Mouse (Mus musculus): ENCODE measurements at regions not wholly inside any gene's neighbourhood (a gene's known extent, or its start where the extent isn't known, plus 50 kb on each side); places are given as distances from the start of the nearest gene placed in this dataset.
A peak's percentile ranks its signal among the peaks of the same experiment; 100 is the strongest.

DNA sequence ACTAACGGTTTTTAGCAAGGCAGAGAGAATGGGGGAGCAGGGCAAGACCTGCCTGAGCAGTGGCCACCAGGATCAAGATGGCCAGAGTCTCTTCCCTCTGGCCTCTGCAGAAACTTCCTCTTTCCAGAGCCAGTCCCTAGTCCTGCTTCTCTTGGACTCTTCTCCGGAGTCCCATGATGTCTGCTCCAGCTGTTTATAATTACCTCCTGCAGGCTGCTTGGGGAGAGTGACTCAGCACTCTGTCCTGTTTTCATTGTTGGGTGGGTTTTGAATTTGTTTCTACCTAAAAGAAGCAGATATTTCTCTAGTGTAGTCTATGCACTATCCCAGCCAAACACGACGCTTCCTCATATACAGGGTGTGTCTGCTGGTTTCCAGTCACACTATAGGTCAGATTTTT is 312.4 kb downstream of the Gm826 start:
- Histone ChIP-seq H3K36me3 (replicated peaks; ENCODE audit: control insufficient read depth, insufficient read depth, low read depth, low read length) (no peaks in the 10 kb centered on the region), H3K9ac (replicated peaks; ENCODE audit: low read length) (no peak overlapping the region), H3K4me2 (ENCODE audit: low read depth, low read length) (no peak overlapping the region), H3K9me3 (replicated peaks; ENCODE audit: control insufficient read depth, low read length) (no peaks in the 10 kb centered on the region), H3K27me3 (ENCODE audit: control insufficient read depth, insufficient read depth, low read length) (no peaks in the 10 kb centered on the region), H3K4me1 (ENCODE audit: control insufficient read depth, insufficient read depth, low read length) (no peaks in the 10 kb centered on the region), H3K4me3 (ENCODE audit: low read depth, low read length) (no peak overlapping the region), H3K27ac (replicated peaks; ENCODE audit: low read depth, low read length) (no peak overlapping the region)
- 51% methylated on average over 4 of the region's 4 CpGs for WGBS
- ATAC-seq (replicated peaks; ENCODE audit: insufficient number of reproducible peaks, low FRiP score, low TSS enrichment, low read depth) (no peak), DNase-seq (ENCODE audit: low spot score) (peak; percentile 65)

DNA sequence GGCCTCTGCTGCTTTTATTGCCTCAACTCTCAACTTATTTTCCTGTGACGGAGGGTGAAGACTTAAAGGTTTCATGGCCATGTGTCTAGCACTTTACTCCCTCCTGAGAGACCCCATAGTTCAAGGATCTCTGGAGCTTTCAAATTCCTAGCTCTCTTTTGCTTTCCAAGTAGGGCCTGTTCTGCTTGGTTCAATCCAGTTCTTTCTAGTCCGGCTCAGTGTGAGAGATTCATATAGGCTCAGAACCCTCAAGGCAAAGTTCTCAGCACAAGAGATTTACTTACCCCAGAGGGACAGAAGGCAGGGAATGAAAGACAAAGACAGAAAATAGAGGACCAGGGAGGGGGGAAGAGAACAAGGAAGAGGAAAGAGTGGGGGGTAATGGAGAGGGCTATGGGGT is 313.1 kb downstream of the Gm826 start:
- H3K27me3 ChIP-seq (ENCODE audit: control insufficient read depth, insufficient read depth, low read length), result no peaks in the 10 kb centered on the region
- H3K9ac ChIP-seq (replicated peaks; ENCODE audit: low read length), result no peak overlapping the region
- no peaks in the 10 kb centered on the region for H3K9me3 ChIP-seq (replicated peaks; ENCODE audit: control insufficient read depth, low read length)
- no peak overlapping the region for H3K27ac ChIP-seq (replicated peaks; ENCODE audit: low read depth, low read length)
- ATAC-seq (replicated peaks; ENCODE audit: insufficient number of reproducible peaks, low FRiP score, low TSS enrichment, low read depth) (no peak), DNase-seq (ENCODE audit: low spot score) (no peak)
- no peak overlapping the region for H3K4me2 ChIP-seq (ENCODE audit: low read depth, low read length)
- no peak overlapping the region for H3K4me3 ChIP-seq (ENCODE audit: low read depth, low read length)
- 80% methylated on average over 2 of the region's 2 CpGs for WGBS
- H3K36me3 ChIP-seq (replicated peaks; ENCODE audit: control insufficient read depth, insufficient read depth, low read depth, low read length), result no peaks in the 10 kb centered on the region
- H3K4me1 ChIP-seq (ENCODE audit: control insufficient read depth, insufficient read depth, low read length), result no peaks in the 10 kb centered on the region

DNA sequence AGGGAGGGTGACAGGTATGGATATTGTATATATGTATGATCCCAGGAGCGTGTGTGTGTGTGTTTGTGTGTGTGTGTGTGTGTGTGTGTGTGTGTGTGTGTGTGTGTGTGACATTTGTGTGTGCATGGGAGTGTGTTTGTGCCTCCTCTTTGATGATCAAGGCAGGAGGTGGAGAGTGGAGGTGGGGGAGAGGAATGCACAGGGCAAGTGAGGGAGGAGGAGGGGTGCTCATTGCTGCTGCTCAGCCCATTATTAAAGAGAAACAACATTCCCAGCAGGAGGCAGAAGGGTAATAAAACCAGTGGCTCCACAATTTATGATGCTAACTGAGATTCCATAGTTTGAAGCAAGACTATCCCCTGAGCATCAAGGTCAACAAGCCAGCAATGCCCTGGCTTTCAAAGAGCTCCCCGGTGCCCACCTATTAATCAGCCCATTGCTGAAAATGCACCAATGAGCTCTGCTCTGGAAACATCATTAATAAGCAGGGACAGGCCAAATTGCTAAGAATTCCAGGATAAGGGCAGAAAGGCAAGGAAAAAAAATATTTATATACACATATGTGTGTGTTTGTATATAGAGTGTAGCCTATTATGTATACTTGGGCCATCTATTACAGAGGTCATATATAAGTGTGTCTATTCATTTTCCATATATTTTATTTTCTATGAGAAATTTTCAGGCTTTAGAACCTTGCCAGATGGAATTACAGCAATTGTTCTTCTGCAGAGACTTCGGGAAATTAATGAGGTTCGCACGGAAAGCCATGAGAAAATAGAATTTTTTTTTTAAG is 316.7 kb downstream of the Gm826 start:
- no peak overlapping the region for H3K9ac ChIP-seq (replicated peaks; ENCODE audit: low read length)
- no peak overlapping the region for H3K27ac ChIP-seq (replicated peaks; ENCODE audit: low read depth, low read length)
- H3K4me3 ChIP-seq (ENCODE audit: low read depth, low read length), result no peak overlapping the region
- no peaks in the 10 kb centered on the region for H3K36me3 ChIP-seq (replicated peaks; ENCODE audit: control insufficient read depth, insufficient read depth, low read depth, low read length)
- 76% methylated on average over 5 of the region's 5 CpGs for WGBS
- H3K9me3 ChIP-seq (replicated peaks; ENCODE audit: control insufficient read depth, low read length), result no peaks in the 10 kb centered on the region
- H3K27me3 ChIP-seq (ENCODE audit: control insufficient read depth, insufficient read depth, low read length), result no peaks in the 10 kb centered on the region
- DNase-seq (ENCODE audit: low spot score) (no peak), ATAC-seq (replicated peaks; ENCODE audit: insufficient number of reproducible peaks, low FRiP score, low TSS enrichment, low read depth) (no peak)
- no peak overlapping the region for H3K4me2 ChIP-seq (ENCODE audit: low read depth, low read length)
- no peaks in the 10 kb centered on the region for H3K4me1 ChIP-seq (ENCODE audit: control insufficient read depth, insufficient read depth, low read length)

DNA sequence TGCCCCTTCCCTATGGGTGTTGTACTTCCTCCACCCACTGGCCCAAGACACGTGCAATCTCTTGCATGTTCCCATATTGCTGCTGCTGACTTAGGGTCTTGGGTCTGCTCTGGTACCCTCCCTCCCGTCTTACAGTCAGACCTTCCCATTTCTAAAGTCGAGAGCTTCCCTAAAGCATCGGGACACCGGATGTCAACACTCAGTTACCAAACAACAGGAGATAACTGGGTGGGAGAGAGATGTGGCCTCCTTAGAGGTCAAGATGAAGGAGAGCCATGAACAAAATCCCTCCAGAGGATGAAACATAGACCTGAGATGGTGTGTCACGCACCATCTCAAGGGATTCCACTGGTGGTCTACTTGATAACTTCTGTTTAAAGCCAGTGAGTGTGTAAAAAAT is 322.5 kb downstream of the Gm826 start:
- H3K9ac ChIP-seq (replicated peaks; ENCODE audit: low read length), result no peak overlapping the region
- H3K4me3 ChIP-seq (ENCODE audit: low read depth, low read length), result no peak overlapping the region
- no peaks in the 10 kb centered on the region for H3K36me3 ChIP-seq (replicated peaks; ENCODE audit: control insufficient read depth, insufficient read depth, low read depth, low read length)
- ATAC-seq (replicated peaks; ENCODE audit: insufficient number of reproducible peaks, low FRiP score, low TSS enrichment, low read depth), result no peak
- 87% methylated on average over 6 of the region's 6 CpGs for WGBS
- H3K27me3 ChIP-seq (ENCODE audit: control insufficient read depth, insufficient read depth, low read length), result no peaks in the 10 kb centered on the region
- DNase-seq (ENCODE audit: low spot score), result no peak
- no peaks in the 10 kb centered on the region for H3K9me3 ChIP-seq (replicated peaks; ENCODE audit: control insufficient read depth, low read length)
- H3K4me2 ChIP-seq (ENCODE audit: low read depth, low read length), result no peak overlapping the region
- no peaks in the 10 kb centered on the region for H3K4me1 ChIP-seq (ENCODE audit: control insufficient read depth, insufficient read depth, low read length)
- H3K27ac ChIP-seq (replicated peaks; ENCODE audit: low read depth, low read length), result no peak overlapping the region

DNA sequence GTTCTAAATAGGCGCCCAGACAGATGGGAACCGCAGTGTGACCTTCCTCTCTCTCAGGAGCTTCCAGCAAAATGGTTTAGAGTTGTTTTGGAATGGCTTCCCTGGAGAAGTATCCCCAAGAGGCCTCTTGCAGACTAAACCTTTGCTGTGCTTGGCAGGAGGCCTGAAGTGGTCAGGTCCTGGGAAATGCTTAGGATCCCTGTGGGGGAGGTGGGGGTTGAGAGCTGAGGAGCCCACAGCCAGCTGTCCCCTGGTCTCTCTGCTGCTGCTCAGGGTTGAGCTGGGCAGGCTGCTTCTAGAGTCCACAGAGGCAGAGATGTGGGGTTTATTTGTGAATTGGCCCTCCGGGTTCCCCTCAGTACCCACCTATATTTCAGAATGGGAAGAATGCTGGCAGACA is 331.3 kb downstream of the Gm826 start:
- Histone ChIP-seq H3K4me2 (ENCODE audit: low read depth, low read length) (no peak overlapping the region), H3K36me3 (replicated peaks; ENCODE audit: control insufficient read depth, insufficient read depth, low read depth, low read length) (no peaks in the 10 kb centered on the region), H3K9ac (replicated peaks; ENCODE audit: low read length) (no peak overlapping the region), H3K27ac (replicated peaks; ENCODE audit: low read depth, low read length) (no peak overlapping the region), H3K27me3 (ENCODE audit: control insufficient read depth, insufficient read depth, low read length) (no peaks in the 10 kb centered on the region), H3K9me3 (replicated peaks; ENCODE audit: control insufficient read depth, low read length) (no peaks in the 10 kb centered on the region), H3K4me1 (ENCODE audit: control insufficient read depth, insufficient read depth, low read length) (no peaks in the 10 kb centered on the region), H3K4me3 (ENCODE audit: low read depth, low read length) (no peak overlapping the region)
- WGBS, result 70% methylated on average over 3 of the region's 3 CpGs
- DNase-seq (ENCODE audit: low spot score) (no peak), ATAC-seq (replicated peaks; ENCODE audit: insufficient number of reproducible peaks, low FRiP score, low TSS enrichment, low read depth) (no peak)

DNA sequence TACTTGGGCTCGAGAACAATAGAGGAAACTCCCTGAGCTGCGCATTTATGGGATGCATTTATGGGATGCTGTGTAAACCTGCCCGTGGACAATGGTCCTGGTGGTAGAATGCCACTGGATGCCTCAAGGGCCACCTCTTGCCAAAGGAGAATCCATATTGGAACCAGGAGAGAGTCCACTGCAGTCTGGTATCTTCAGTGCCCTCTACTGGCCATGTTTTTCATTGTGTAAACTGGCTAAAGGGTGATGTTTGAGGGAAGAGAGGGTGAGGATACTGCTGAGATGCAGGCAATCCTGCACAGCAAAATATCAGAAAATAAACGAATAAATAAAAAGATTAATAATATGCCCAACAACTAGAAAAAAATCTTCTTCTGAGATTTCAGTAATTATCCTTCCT is 333.5 kb downstream of the Gm826 start:
- Histone ChIP-seq H3K27ac (replicated peaks; ENCODE audit: low read depth, low read length) (no peak overlapping the region), H3K4me2 (ENCODE audit: low read depth, low read length) (no peak overlapping the region), H3K9ac (replicated peaks; ENCODE audit: low read length) (no peak overlapping the region), H3K4me1 (ENCODE audit: control insufficient read depth, insufficient read depth, low read length) (no peaks in the 10 kb centered on the region), H3K9me3 (replicated peaks; ENCODE audit: control insufficient read depth, low read length) (no peaks in the 10 kb centered on the region), H3K4me3 (ENCODE audit: low read depth, low read length) (no peak overlapping the region), H3K36me3 (replicated peaks; ENCODE audit: control insufficient read depth, insufficient read depth, low read depth, low read length) (no peaks in the 10 kb centered on the region), H3K27me3 (ENCODE audit: control insufficient read depth, insufficient read depth, low read length) (no peaks in the 10 kb centered on the region)
- WGBS, result 69% methylated on average over 4 of the region's 4 CpGs
- ATAC-seq (replicated peaks; ENCODE audit: insufficient number of reproducible peaks, low FRiP score, low TSS enrichment, low read depth), result no peak
- DNase-seq (ENCODE audit: low spot score), result peak; percentile 63

DNA sequence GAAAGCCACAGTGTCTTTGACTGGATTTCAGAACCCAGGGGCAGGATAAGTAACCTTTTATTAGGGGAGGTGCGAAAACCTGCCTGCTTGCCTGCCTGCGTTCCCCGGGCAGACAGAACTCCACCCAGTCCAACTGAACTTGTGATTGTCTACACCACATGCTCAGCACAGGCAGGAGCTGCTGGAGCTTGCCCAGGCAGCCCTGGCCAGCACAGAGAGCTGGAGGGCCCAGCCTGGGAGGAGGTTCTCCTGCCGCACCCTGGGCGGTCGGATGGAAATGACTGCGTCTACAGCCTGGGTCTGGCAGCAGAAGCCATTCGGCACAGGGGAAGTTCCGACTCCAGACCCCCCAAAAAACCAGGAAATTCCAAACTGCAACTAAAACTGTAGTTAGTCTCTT is 336.6 kb downstream of the Gm826 start:
- H3K9me3 ChIP-seq (replicated peaks; ENCODE audit: control insufficient read depth, low read length), result no peaks in the 10 kb centered on the region
- no peak overlapping the region for H3K4me2 ChIP-seq (ENCODE audit: low read depth, low read length)
- ATAC-seq (replicated peaks; ENCODE audit: insufficient number of reproducible peaks, low FRiP score, low TSS enrichment, low read depth), result no peak
- no peak overlapping the region for H3K27ac ChIP-seq (replicated peaks; ENCODE audit: low read depth, low read length)
- no peak for DNase-seq (ENCODE audit: low spot score)
- no peak overlapping the region for H3K4me3 ChIP-seq (ENCODE audit: low read depth, low read length)
- no peak overlapping the region for H3K9ac ChIP-seq (replicated peaks; ENCODE audit: low read length)
- H3K36me3 ChIP-seq (replicated peaks; ENCODE audit: control insufficient read depth, insufficient read depth, low read depth, low read length), result no peaks in the 10 kb centered on the region
- 69% methylated on average over 9 of the region's 9 CpGs for whole genome bisulfite sequencing
- no peaks in the 10 kb centered on the region for H3K27me3 ChIP-seq (ENCODE audit: control insufficient read depth, insufficient read depth, low read length)
- H3K4me1 ChIP-seq (ENCODE audit: control insufficient read depth, insufficient read depth, low read length), result no peaks in the 10 kb centered on the region

DNA sequence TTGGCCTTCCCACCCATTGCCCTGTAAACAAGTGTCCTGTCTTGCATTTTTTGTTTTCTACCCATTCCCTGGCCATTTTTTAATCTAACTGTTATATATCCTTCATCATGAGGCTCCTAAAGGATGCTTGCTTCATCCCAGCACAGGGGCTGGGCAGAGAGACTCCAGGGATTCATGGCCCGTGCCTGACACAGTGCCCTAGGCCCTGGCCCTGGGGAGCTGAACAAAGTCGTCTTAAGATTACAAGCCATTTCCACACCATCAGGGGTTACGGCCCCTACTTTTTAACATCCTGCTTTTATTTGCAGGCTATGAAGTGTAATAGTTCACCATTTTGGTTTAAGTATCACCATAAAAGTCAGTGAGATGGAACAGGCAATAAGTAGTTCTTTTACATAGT is 339.5 kb downstream of the Gm826 start:
- Histone ChIP-seq H3K9me3 (replicated peaks; ENCODE audit: control insufficient read depth, low read length) (no peaks in the 10 kb centered on the region), H3K4me2 (ENCODE audit: low read depth, low read length) (no peak overlapping the region), H3K27me3 (ENCODE audit: control insufficient read depth, insufficient read depth, low read length) (no peaks in the 10 kb centered on the region), H3K9ac (replicated peaks; ENCODE audit: low read length) (no peak overlapping the region), H3K4me3 (ENCODE audit: low read depth, low read length) (no peak overlapping the region), H3K4me1 (ENCODE audit: control insufficient read depth, insufficient read depth, low read length) (no peaks in the 10 kb centered on the region), H3K36me3 (replicated peaks; ENCODE audit: control insufficient read depth, insufficient read depth, low read depth, low read length) (no peaks in the 10 kb centered on the region), H3K27ac (replicated peaks; ENCODE audit: low read depth, low read length) (no peak overlapping the region)
- WGBS, result 55% methylated on average over 3 of the region's 3 CpGs
- DNase-seq (ENCODE audit: low spot score), result no peak
- no peak for ATAC-seq (replicated peaks; ENCODE audit: insufficient number of reproducible peaks, low FRiP score, low TSS enrichment, low read depth)

All from embryonic facial prominence, embryonic 11.5 days (tissue).